ENCODE assay signal across 1 mouse cellular context in the genomic region with DNA sequence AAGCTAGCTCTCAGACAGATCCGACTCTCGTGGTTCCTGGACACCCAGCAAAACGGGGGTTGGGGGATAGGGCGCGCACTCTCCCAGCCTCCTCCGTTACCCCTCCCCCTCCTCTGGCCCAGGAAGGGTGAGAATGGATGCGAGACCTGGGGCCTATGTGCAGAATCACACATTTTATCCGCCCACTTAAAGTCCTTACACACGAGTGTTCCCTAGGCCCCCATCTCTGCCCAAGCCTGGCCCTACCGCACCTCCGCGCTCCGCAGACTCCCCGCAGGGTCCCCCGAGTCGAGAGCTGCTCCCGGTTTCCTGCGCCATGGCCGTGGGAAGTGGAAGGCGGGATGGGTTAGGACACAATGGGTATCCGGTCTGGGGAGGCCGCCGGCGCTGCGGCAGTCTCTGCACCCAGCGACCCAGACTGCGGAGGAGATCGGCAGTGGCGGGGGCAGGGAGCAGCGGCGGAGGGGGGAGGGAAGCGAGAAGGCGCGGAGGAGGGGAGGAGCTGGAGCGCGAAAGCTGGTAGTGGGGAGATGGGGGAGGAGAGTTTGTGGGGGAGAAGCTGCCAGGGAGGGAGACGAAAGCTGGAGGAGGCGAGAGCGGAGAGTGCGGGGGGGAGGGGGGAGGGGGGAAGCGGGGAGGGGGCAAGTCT.
TF ChIP-seq lines count a peak whose summit lies in the region.

No protein-coding gene starts in this region.

TF ChIP-seq in myocyte, 11 proteins besides CTCF, POLR2A, EP300 and RAD21:
- no peak for TF ChIP-seq E2F4 (IDR thresholded peaks at IDR 0.05; ENCODE audit: insufficient read depth)
- TF ChIP-seq MYOG (IDR thresholded peaks at IDR 0.05; ENCODE audit: control insufficient read depth in 1 of 3, insufficient read depth in 1 of 3, insufficient read length in 2 of 3, low read depth in 2 of 3), result no peak
- no peak for TF ChIP-seq TCF3 (IDR thresholded peaks at IDR 0.05; ENCODE audit: insufficient read length, low read depth)
- TF ChIP-seq REST (IDR thresholded peaks at IDR 0.05; ENCODE audit: insufficient read depth, insufficient read length), result no peak
